Comparison of ENCODE assay signal across 14 mouse cellular contexts in the genomic region with DNA sequence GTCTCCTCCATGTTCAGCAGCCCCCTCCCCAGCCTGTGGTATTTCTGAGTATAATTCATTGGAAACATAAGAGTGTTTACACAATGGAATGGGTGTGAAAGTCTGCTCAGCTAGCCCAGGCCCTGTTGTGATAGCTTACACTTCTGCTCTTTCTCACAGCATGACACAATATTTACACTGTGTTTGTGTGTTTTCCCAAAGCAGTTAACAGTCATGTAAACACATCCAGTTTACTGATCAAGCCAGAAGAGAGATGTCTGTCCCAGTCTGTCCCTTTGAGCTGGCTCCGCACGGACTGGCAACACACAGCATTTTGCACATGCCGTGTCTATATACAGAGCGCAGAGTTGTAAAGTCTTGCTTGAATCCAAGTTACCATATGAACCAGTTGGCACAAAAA. TPM values are rescaled to one million over a fixed set of nuclear protein-coding genes. Genes with fewer than 3 reads are reported as not detected.
DNase-seq lines count a peak whose midpoint lies in the region; ATAC-seq and TF ChIP-seq lines count a peak whose summit lies in the region.
"Had no signal": no experiment of that assay in that cellular context is flagged by ENCODE, and none has a peak within 500 bp of the region (broad histone marks: within the 10 kb centered on the region; RNA-seq: fewer than 3 reads in every experiment).

No protein-coding gene starts in this region.

- ATAC-seq in embryonic facial prominence, embryonic 12.5 days (ENCODE audit: insufficient number of reproducible peaks, insufficient read depth, low FRiP score, low TSS enrichment) = no peak
- ATAC-seq in kidney, embryonic 14.5 days (ENCODE audit: low FRiP score, low TSS enrichment) = peak; percentile 62
- ATAC-seq in stomach, embryonic 14.5 days (ENCODE audit: insufficient number of reproducible peaks, insufficient read depth, low FRiP score, low read depth) = peak; percentile 25; the same call in 1 of the 2 replicates
- ATAC-seq in stomach, postnatal 0 days (ENCODE audit: low FRiP score, low TSS enrichment) = no peak

- no peaks in the 10 kb centered on the region for H3K27me3 ChIP-seq in embryonic facial prominence, embryonic 12.5 days
- H3K27me3 ChIP-seq in embryonic facial prominence, embryonic 10.5 days (replicated peaks; ENCODE audit: low read depth, poor library complexity, severe bottlenecking) = no peaks in the 10 kb centered on the region
- no peaks in the 10 kb centered on the region for H3K27me3 ChIP-seq in kidney, embryonic 14.5 days (ENCODE audit: control insufficient read depth, insufficient read depth, low read length)
- no peaks in the 10 kb centered on the region for H3K27me3 ChIP-seq in stomach, embryonic 14.5 days (ENCODE audit: control insufficient read depth, insufficient read depth, low read length)
- no peaks in the 10 kb centered on the region for H3K27me3 ChIP-seq in stomach, postnatal 0 days (ENCODE audit: control insufficient read depth, insufficient read depth, low read length)

- 77% methylated on average over 4 of the region's 4 CpGs for WGBS in embryonic facial prominence, embryonic 12.5 days
- 91% methylated on average over 4 of the region's 4 CpGs for WGBS in embryonic facial prominence, embryonic 10.5 days
- 71% methylated on average over 4 of the region's 4 CpGs for WGBS in kidney, embryonic 14.5 days
- 58% methylated on average over 4 of the region's 4 CpGs for WGBS in stomach, embryonic 14.5 days
- 47% methylated on average over 4 of the region's 4 CpGs for WGBS in stomach, postnatal 0 days

- no peak overlapping the region for H3K4me3 ChIP-seq in embryonic facial prominence, embryonic 12.5 days
- no peak overlapping the region for H3K4me3 ChIP-seq in embryonic facial prominence, embryonic 10.5 days
- no peak overlapping the region for H3K4me3 ChIP-seq in kidney, embryonic 14.5 days (ENCODE audit: low read length)
- H3K4me3 ChIP-seq in stomach, embryonic 14.5 days (ENCODE audit: low read depth, low read length) = no peak overlapping the region
- no peak overlapping the region for H3K4me3 ChIP-seq in stomach, postnatal 0 days (ENCODE audit: low read depth, low read length)
- H3K4me3 ChIP-seq: hindbrain, embryonic 10.5 days; layer of hippocampus, adult 2 months; megakaryocyte, embryonic 14.5 days had no signal

- no peak for TF ChIP-seq CTCF in stomach, postnatal 0 days (IDR thresholded peaks at IDR 0.05; ENCODE audit: low read depth)

- no peak for TF ChIP-seq EP300 in stomach, postnatal 0 days (optimal IDR thresholded peaks at IDR 0.05)

- H3K36me3 ChIP-seq in embryonic facial prominence, embryonic 12.5 days = no peaks in the 10 kb centered on the region
- H3K36me3 ChIP-seq in embryonic facial prominence, embryonic 10.5 days (replicated peaks) = no peaks in the 10 kb centered on the region
- no peaks in the 10 kb centered on the region for H3K36me3 ChIP-seq in kidney, embryonic 14.5 days (ENCODE audit: control insufficient read depth, insufficient read depth, low read length)
- H3K36me3 ChIP-seq in stomach, embryonic 14.5 days (ENCODE audit: control insufficient read depth, insufficient read depth, low read length) = no peaks in the 10 kb centered on the region
- H3K36me3 ChIP-seq in stomach, postnatal 0 days (ENCODE audit: control insufficient read depth, insufficient read depth, low read length) = no peaks in the 10 kb centered on the region
- H3K36me3 ChIP-seq: hindbrain, embryonic 10.5 days had no signal

- 0 out of 2 replicates have a peak overlapping the region, but pooled peaks have one; percentile 36 for H3K27ac ChIP-seq in embryonic facial prominence, embryonic 12.5 days
- H3K27ac ChIP-seq in embryonic facial prominence, embryonic 10.5 days (replicated peaks) = no peak overlapping the region
- no peak overlapping the region for H3K27ac ChIP-seq in kidney, embryonic 14.5 days (ENCODE audit: low read depth, low read length)
- peak overlapping the region; percentile 52; the same call in 1 of the 2 replicates for H3K27ac ChIP-seq in stomach, embryonic 14.5 days (ENCODE audit: low read length)
- no peak overlapping the region for H3K27ac ChIP-seq in stomach, postnatal 0 days (replicated peaks)
- H3K27ac ChIP-seq: layer of hippocampus, adult 2 months had no signal

- no peaks in the 10 kb centered on the region for H3K9me3 ChIP-seq in embryonic facial prominence, embryonic 12.5 days
- H3K9me3 ChIP-seq in embryonic facial prominence, embryonic 10.5 days = no peaks in the 10 kb centered on the region
- no peaks in the 10 kb centered on the region for H3K9me3 ChIP-seq in kidney, embryonic 14.5 days (ENCODE audit: control insufficient read depth, low read length)
- no peaks in the 10 kb centered on the region for H3K9me3 ChIP-seq in stomach, embryonic 14.5 days (ENCODE audit: control insufficient read depth, low read depth, low read length)
- no peaks in the 10 kb centered on the region for H3K9me3 ChIP-seq in stomach, postnatal 0 days (ENCODE audit: control insufficient read depth, low read length)
- H3K9me3 ChIP-seq: hindbrain, embryonic 10.5 days had no signal

- no peak for DNase-seq in embryonic facial prominence, embryonic 10.5 days (ENCODE audit: low spot score)
- DNase-seq in kidney, postnatal 36 days = no peak
- no peak for DNase-seq in stomach, postnatal 0 days (ENCODE audit: low spot score)
- no peak for DNase-seq in frontal cortex, postnatal 14 days (ENCODE audit: low spot score in 2 of 2)
- DNase-seq in left cerebral cortex, postnatal 10 days (ENCODE audit: extremely low spot score in 1 of 2, low spot score in 2 of 2) = no peak
- DNase-seq: cerebellum, adult 9-10 months; thymus, postnatal 14 days had no signal

- peaks cover 3% of the 10 kb centered on the region; the same call in 1 of the 2 replicates for H3K4me1 ChIP-seq in embryonic facial prominence, embryonic 12.5 days
- H3K4me1 ChIP-seq in embryonic facial prominence, embryonic 10.5 days = peaks cover 15% of the 10 kb centered on the region
- peaks cover 13% of the 10 kb centered on the region; the same call in 1 of the 2 replicates for H3K4me1 ChIP-seq in kidney, embryonic 14.5 days (ENCODE audit: control insufficient read depth, insufficient read depth, low read length)
- peaks cover 8% of the 10 kb centered on the region for H3K4me1 ChIP-seq in stomach, embryonic 14.5 days (ENCODE audit: control insufficient read depth, insufficient read depth, low read length)
- H3K4me1 ChIP-seq in stomach, postnatal 0 days (replicated peaks; ENCODE audit: control insufficient read depth, insufficient read depth) = no peaks in the 10 kb centered on the region
- H3K4me1 ChIP-seq: hindbrain, embryonic 10.5 days; megakaryocyte, embryonic 14.5 days had no signal

- H3K9ac ChIP-seq in embryonic facial prominence, embryonic 12.5 days = no peak overlapping the region
- no peak overlapping the region for H3K9ac ChIP-seq in kidney, embryonic 14.5 days (ENCODE audit: low read depth, low read length)
- H3K9ac ChIP-seq in stomach, embryonic 14.5 days (replicated peaks; ENCODE audit: low read depth, low read length) = no peak overlapping the region
- no peak overlapping the region for H3K9ac ChIP-seq in stomach, postnatal 0 days (ENCODE audit: low read length)

- intact Hi-C loops in left cerebral cortex, postnatal 10 days (cut with DNase I) = no loop called here

- no peak overlapping the region for H3K4me2 ChIP-seq in embryonic facial prominence, embryonic 12.5 days (replicated peaks)
- no peak overlapping the region for H3K4me2 ChIP-seq in kidney, embryonic 14.5 days (replicated peaks; ENCODE audit: low read depth, low read length)
- no peak overlapping the region for H3K4me2 ChIP-seq in stomach, embryonic 14.5 days (replicated peaks; ENCODE audit: low read depth, low read length)
- H3K4me2 ChIP-seq in stomach, postnatal 0 days (replicated peaks; ENCODE audit: low read depth) = no peak overlapping the region
- H3K4me2 ChIP-seq: heart, embryonic 11.5 days had no signal

RNA-seq across cellular contexts. Expression of a gene that starts 32.2 kb away (rescaled TPM):
- polyA plus RNA-seq in embryonic facial prominence, embryonic 12.5 days (2016; fragmentation: Nextera tagmentation; extraction: Ambion mirVana) = 38.8 and 41.3 TPM in 2 replicates
- 16.5 and 22.4 TPM in 2 replicates for polyA plus RNA-seq in embryonic facial prominence, embryonic 10.5 days (2016; fragmentation: Nextera tagmentation; extraction: Ambion mirVana)
- polyA plus RNA-seq in kidney, embryonic 14.5 days (2014; fragmentation: Nextera tagmentation; extraction: Ambion mirVana) = 63.2 and 65.5 TPM in 2 replicates
- 22.3 and 24.0 TPM in 2 replicates for polyA plus RNA-seq in stomach, embryonic 14.5 days (2014; fragmentation: Nextera tagmentation; extraction: Ambion mirVana)
- polyA plus RNA-seq in stomach, postnatal 0 days (2015; fragmentation: Nextera tagmentation; extraction: Ambion mirVana) = 16.8 and 20.2 TPM in 2 replicates
- total RNA-seq in left cerebral cortex, postnatal 10 days (2021) = 10 to 100 TPM; 87.0 to 87.8 TPM

Comparison
In these comparisons a context has a peak if more than half of its experiments do, and no peak if none do; other contexts are left out.
1. ATAC-seq: peak in kidney, embryonic 14.5 days (single experiment) and stomach, embryonic 14.5 days (single experiment); none in embryonic facial prominence, embryonic 12.5 days (single experiment) and stomach, postnatal 0 days (single experiment).
2. H3K27ac ChIP-seq: peak in embryonic facial prominence, embryonic 12.5 days (single experiment) and stomach, embryonic 14.5 days (single experiment); none in embryonic facial prominence, embryonic 10.5 days (single experiment), kidney, embryonic 14.5 days (single experiment) and stomach, postnatal 0 days (single experiment).